ENCODE assay signal across 23 mouse cellular contexts in the genomic region with DNA sequence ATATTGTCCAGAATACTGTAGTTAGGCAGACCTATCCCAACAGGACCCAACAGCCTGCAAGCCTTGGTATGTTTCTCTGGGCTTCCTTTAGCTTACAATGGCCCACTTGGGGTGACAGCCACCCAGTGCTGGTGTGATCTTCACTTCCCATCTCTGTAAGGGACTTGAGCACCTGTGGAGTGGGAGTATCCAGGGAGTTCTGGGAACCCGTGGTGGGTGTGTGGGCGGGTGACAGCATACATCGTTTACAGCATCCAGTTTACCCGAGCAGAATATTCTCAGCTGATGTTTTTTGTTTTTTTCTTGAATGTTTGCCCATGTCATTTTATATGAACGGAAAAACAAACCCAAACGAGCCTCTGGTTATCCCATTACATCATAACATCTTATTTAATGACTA.
DNase-seq lines count a peak whose midpoint lies in the region; ATAC-seq lines count a peak whose summit lies in the region.
"Had no signal": no experiment of that assay in that cellular context is flagged by ENCODE, and none has a peak within 500 bp of the region (broad histone marks: within the 10 kb centered on the region; RNA-seq: fewer than 3 reads in every experiment).

No protein-coding gene starts in this region.

- H3K9ac ChIP-seq in neural tube, embryonic 15.5 days (replicated peaks): no peak overlapping the region
- H3K9ac ChIP-seq: embryonic facial prominence, embryonic 15.5 days; heart, embryonic 15.5 days; midbrain, embryonic 13.5 days; stomach, embryonic 15.5 days had no signal

- H3K4me3 ChIP-seq in neural tube, embryonic 15.5 days (replicated peaks): no peak overlapping the region
- H3K4me3 ChIP-seq: embryonic facial prominence, embryonic 15.5 days; forebrain, embryonic 10.5 days; heart, embryonic 15.5 days; limb, embryonic 10.5 days; midbrain, embryonic 13.5 days; stomach, embryonic 15.5 days had no signal

- no peak overlapping the region for H3K4me2 ChIP-seq in neural tube, embryonic 15.5 days
- H3K4me2 ChIP-seq: embryonic facial prominence, embryonic 15.5 days; heart, embryonic 15.5 days; midbrain, embryonic 13.5 days; stomach, embryonic 15.5 days had no signal

- no peaks in the 10 kb centered on the region for H3K9me3 ChIP-seq in neural tube, embryonic 15.5 days (replicated peaks)
- H3K9me3 ChIP-seq: embryonic facial prominence, embryonic 15.5 days; heart, embryonic 15.5 days; limb, embryonic 10.5 days; midbrain, embryonic 13.5 days; stomach, embryonic 15.5 days had no signal

- H3K27ac ChIP-seq in neural tube, embryonic 15.5 days (replicated peaks): no peak overlapping the region
- H3K27ac ChIP-seq: embryonic facial prominence, embryonic 15.5 days; forebrain, embryonic 10.5 days; heart, embryonic 15.5 days; limb, embryonic 10.5 days; midbrain, embryonic 13.5 days; stomach, embryonic 15.5 days had no signal

- 81% methylated on average over 6 of the region's 6 CpGs for WGBS in neural tube, embryonic 15.5 days

- H3K27me3 ChIP-seq in neural tube, embryonic 15.5 days (replicated peaks): no peaks in the 10 kb centered on the region
- H3K27me3 ChIP-seq: CH12.LX; embryonic facial prominence, embryonic 15.5 days; heart, embryonic 15.5 days; stomach, embryonic 15.5 days had no signal

- ATAC-seq in neural tube, embryonic 15.5 days (ENCODE audit: low FRiP score): 0 out of 2 replicates have a peak, but pooled peaks have one; percentile 11
- ATAC-seq: hindbrain, embryonic 16.5 days; intestine, embryonic 16.5 days; midbrain, embryonic 13.5 days had no signal

- DNase-seq in frontal cortex, adult 2 months (ENCODE audit: extremely low spot score in 1 of 2, low spot score in 1 of 2): peak; percentile 8 to 38
- DNase-seq in frontal cortex, postnatal 25 days (ENCODE audit: low spot score in 2 of 2): no peak
- peak; percentile 43 for DNase-seq in right cerebral cortex, adult 18-20 months
- no peak for DNase-seq in right cerebral cortex, postnatal 4 days
- no peak for DNase-seq in heart, postnatal 4 days
- no peak for DNase-seq in retina, embryonic 14.5 days (ENCODE audit: low spot score)
- no peak for DNase-seq in adrenal gland, adult (ENCODE audit: inconsistent age in 2 of 2, low spot score in 1 of 2)
- DNase-seq: cerebellum, postnatal 10 days; embryo, embryonic 11 days; gastrocnemius, postnatal 36 days; kidney, postnatal 36 days; lung, adult 18-20 months; lung, postnatal 14 days had no signal

- no peaks in the 10 kb centered on the region for H3K36me3 ChIP-seq in neural tube, embryonic 15.5 days
- H3K36me3 ChIP-seq: embryonic facial prominence, embryonic 15.5 days; forebrain, embryonic 10.5 days; heart, embryonic 15.5 days; midbrain, embryonic 13.5 days; stomach, embryonic 15.5 days had no signal

- peaks cover 31% of the 10 kb centered on the region for H3K4me1 ChIP-seq in neural tube, embryonic 15.5 days
- H3K4me1 ChIP-seq: stomach, embryonic 15.5 days had no signal

Comparison
In these comparisons a context has a peak if more than half of its experiments do, and no peak if none do; other contexts are left out.
1. DNase-seq: peak in frontal cortex, adult 2 months (2 of 2) and right cerebral cortex, adult 18-20 months (single experiment); none in frontal cortex, postnatal 25 days (0 of 2), right cerebral cortex, postnatal 4 days (single experiment), heart, postnatal 4 days (single experiment), retina, embryonic 14.5 days (single experiment) and adrenal gland, adult (0 of 2).